Mouse (Mus musculus): ENCODE measurements at regions not wholly inside any gene's neighbourhood (a gene's known extent, or its start where the extent isn't known, plus 50 kb on each side); places are given as distances from the start of the nearest gene placed in this dataset.

DNA sequence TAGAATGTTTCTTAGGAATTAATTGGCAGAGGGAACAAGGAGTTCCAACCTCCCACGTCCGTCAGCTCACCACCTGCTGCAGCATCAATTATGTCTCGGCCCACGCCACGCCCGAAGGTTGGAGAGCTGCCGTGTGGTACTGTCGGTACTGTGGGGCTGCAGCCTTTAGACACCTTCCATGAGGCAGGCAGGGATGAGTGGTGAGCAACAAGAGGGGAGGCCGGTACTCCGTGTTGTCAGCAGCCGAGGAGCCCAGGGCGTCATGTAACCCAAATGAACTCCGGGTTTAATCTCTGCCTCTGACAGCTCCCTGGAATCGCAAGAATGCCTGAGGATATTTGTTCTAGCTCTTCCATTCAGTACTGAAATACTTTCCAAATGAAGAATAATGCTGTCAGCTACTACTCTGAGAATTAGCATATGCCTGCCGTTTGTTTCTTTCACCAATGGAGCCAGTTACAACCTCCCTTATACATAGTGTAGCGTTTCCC lies 524.8 kb downstream of the Slc4a3 start:
- TF ChIP-seq POLR2A (IDR thresholded peaks at IDR 0.05; ENCODE audit: borderline replicate concordance, extremely low read depth, low read depth, low read length): no peak
- no peak for TF ChIP-seq CTCF (IDR thresholded peaks at IDR 0.05; ENCODE audit: insufficient read depth, low read length)
